Mouse (Mus musculus): Measurements from ENCODE around the gene Cers5.

The Cers5 gene

DNA sequence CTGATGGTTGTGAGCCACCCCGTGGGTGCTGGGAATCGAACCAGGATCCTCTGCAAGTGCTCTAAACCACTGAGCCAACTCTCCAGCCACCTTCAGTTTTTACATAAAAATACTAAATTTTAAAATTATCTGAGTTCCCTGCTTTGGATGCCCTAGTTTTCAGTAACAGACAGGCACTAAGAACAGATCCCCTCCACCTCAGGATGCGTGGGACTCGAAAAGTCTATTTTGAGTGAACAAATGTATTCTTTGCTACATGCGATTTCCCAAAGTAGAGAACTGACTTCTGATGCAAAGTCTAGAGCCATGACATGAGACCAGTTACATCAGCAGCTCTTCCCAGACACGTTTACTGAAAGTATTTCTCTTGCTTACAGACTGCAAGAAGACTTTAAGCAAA, 17.8 kb upstream of the Cers5 start:
- in situ Hi-C loops (cut with MseI, MboI): no loop called here

DNA sequence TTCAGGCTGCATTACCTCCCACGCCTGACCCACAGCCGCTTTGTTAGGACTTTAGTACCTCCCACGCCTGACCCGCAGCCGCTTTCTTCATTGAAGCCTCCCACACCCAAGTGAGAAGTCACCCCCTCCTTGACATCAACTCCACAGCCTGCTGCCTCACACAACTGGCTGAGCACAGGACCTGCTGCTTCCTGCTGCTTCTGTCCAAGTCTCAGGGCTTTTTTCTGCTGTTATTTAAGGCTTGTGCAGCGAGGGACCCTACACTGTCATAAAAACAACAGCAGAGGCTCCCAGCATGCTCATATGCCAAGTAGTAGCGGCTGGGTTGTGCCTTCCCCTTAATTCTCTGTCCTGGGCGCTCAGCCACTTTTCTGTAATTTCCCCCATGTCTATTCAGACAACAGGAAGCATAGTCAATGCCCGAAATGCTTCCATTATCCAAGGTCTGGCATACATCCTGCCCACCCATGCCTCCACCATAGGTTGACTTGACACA, 15.0 kb upstream of the Cers5 start:
- in situ Hi-C loops (cut with MseI, MboI): no loop called here

DNA sequence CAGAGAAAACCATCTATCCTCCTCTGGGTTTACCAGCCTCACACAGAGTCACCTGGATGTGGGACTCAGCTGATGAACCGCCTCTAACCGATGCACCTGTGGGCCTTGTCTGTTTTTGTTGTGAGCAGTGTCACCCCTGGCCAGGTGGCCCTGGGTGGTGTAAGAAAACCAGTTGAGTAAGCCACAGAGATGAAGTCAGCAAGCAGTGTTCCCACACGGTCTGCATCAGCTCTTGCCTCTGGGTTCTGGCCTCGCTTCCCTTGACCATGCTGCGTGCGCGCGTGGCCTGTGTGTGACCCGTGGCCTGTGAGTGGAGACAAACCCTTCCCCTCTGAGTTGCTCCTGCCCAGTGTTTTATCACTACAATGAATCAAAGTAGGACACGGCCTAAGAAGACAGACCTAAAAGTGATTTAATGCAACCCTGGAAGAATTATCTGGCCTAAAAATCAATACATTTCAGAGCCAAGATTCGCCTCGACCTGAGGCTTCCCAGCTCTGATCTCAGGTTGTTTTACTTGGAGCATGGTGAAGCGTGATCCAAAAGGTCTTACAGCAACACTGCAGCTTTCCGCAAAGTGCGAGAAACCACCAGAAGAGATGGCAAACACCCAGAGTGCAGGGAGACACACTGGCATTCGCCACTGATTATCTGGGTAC, 6.1 kb upstream of the Cers5 start:
- in situ Hi-C loops (cut with MseI, MboI): loop anchor here in 1 of 2 experiments (10.0 kb wide), 1 partner anchor 54 kb away; the partner anchor contains the start of gene Cox14

DNA sequence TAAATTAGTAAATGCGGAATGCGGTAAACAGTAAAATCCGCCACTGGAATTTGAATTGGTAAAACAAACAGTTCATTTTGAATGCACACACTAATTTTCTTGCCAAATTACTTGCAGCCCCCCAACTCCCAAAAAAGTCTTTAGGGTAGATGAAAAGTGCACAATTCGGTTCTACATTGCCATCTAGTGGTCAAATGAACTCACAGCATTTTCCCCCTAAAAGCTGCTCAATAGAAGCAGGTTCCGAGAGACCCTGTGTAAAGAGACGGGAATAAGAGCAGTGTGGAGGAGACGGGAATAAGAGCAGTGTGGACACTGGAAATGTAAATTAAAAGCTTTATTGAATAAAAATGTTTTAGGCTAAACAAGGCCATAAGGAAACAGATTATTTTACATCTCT, 5.5 kb upstream of the Cers5 start:
- in situ Hi-C loops (cut with MseI, MboI): loop anchor here in 1 of 2 experiments (10.0 kb wide), 1 partner anchor 53 kb away; the partner anchor contains the start of gene Cox14

DNA sequence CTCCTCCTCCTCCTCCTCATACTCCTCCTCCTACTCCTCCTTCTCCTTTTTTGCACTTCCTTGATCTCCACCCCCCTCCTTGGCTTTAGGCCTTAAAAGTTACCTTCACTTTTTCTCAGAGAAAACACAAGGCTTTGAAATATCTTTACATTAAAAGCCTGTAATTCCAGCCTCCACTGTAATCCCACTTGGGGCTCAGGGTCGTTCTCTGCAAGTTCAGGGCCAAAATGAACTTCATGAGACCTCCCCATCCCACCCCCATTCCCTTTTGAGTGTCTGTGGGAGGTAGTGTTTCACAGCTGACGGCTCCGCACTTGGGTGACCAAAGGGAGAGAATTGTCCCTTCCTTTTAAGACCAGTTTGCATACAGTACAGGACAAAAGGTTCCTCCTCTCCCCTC, 240 bp upstream of the Cers5 start:
- in situ Hi-C loops (cut with MseI, MboI): loop anchor here in 1 of 2 experiments (10.0 kb wide), 1 partner anchor 48 kb away; the partner anchor contains the start of gene Cox14

DNA sequence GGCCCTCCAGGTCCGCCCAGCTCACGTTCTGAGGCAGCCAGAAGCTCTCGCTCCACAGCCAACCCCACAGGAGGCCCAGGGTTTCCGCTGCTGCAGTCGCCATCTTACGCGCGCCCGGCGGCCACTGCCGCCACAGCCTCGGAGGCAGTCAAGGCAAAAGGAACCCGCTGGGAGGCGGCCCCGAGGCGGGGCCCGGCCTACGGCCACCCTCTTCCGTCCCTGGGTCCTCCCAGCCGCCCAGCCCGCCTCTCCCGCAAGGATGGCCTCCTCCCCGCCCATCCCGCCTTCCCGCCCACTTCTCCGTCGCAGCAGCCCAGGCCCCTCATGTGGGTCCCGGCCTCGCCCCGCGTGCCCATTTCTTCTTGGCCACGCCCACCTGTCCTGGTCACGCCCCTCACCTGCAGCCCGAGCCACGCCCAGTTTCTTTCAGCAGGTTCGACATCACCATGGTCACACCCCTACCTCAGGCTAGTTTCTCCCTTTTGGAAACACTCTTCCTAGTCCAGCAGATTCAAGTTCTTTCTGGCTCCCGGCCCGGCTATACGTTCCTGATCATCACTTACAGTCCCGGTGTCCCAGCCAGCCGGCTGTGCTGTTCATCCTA, 306 bp downstream of the Cers5 start:
- in situ Hi-C loops (cut with MseI, MboI): loop anchor here in 1 of 2 experiments (10.0 kb wide), 1 partner anchor 48 kb away; the partner anchor contains the start of gene Cox14

GRCm38 (mm10) chr15:99771601-99772276, 946 bp downstream of the Cers5 start:
- in situ Hi-C loops (cut with MseI, MboI): loop anchor here in 1 of 2 experiments (10.0 kb wide), 1 partner anchor 47 kb away; the partner anchor contains the start of gene Cox14

DNA sequence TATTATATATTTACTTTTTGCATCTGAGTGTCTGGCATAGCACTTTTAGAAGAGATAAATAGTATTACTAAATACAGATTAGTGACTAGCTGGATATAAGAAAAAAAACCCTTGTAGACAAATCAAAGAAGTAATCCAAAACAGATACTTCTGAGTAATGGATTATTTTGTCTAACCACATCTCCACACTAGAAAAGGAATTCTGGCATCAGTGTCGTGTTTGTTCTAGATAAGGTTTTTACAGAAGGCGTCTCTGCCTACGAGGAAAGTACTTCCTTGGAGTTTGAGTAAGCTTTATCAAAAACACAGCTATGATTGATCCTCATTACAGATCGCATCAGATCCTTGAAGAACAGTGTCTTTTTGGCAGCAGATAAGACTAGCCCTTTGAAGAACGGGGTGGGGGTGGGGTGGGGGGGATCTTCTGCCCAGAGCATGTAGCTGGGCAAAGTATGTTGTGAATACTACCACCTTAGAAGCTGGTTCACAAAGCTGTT, 1.6 kb downstream of the Cers5 start:
- in situ Hi-C loops (cut with MseI, MboI): loop anchor here in 1 of 2 experiments (10.0 kb wide), 1 partner anchor 46 kb away; the partner anchor contains the start of gene Cox14

DNA sequence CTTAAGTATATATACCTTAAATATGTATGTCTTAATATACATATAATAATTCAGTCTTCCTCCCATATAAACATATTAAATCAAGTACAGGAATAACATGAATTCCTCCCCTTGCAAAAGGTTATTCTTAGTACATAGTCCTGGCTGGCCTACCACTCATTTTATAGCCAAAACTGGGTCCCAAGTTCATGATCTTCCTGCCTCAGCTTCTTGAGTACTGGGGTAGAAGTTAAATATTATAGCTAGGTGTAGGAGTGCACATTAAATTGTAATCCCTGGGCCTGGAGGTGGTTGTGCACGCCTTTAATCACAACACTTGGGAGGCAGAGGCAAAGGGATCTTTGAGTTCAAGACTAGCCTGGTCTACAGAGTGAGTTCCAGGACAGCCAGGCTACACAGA, 3.9 kb downstream of the Cers5 start:
- in situ Hi-C loops (cut with MseI, MboI): no loop called here

DNA sequence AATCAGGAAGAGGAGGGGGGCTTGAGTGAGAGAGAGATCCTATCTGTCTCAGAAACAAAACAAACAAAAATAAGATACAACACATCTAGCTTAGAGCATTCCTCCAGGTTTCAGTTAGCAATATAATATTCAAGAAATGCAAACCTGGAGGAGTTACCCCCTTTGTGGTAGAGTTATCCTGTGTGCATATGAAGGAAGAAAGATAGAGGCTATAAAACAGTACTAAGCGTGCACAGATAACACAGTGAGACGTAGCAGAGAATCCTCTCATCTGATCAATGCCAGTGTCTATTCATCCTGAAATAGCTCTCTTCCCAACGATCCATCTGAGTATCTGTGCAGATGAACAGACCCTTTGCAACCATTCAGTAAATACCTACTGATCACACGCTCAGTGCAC, 5.2 kb downstream of the Cers5 start:
- in situ Hi-C loops (cut with MseI, MboI): no loop called here

- in situ Hi-C loops (cut with MseI, MboI): no loop called here
Measured at GRCm38 (mm10) chr15:99754204-99754603, 18.5 kb downstream of the Cers5 start.

DNA sequence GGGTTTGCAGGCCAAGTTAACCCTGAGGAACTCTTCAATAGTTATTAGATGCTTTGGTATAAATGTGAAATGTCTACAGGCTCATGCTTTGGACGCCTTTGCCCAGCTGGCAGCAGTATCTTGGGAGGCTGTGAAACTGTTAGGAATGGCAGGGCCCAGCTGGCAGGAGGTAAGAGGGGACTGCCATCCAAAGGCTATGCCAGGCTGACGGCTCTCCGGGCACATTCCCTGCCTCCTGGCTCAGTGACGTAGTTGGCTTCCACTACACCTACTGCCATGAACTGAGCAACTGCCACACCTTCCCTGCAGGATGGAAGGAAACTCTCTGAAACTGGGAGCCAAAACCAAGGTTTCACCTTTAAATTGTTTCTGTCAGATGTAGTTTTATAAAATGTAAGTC, 32.5 kb downstream of the Cers5 start:
- in situ Hi-C loops (cut with MseI, MboI): no loop called here

- in situ Hi-C loops (cut with MseI, MboI): no loop called here
Measured at GRCm38 (mm10) chr15:99736675-99737074, 36.0 kb downstream of the Cers5 start.

- in situ Hi-C loops (cut with MseI, MboI): no loop called here
Measured at GRCm38 (mm10) chr15:99735631-99736030, 37.1 kb downstream of the Cers5 start.

DNA sequence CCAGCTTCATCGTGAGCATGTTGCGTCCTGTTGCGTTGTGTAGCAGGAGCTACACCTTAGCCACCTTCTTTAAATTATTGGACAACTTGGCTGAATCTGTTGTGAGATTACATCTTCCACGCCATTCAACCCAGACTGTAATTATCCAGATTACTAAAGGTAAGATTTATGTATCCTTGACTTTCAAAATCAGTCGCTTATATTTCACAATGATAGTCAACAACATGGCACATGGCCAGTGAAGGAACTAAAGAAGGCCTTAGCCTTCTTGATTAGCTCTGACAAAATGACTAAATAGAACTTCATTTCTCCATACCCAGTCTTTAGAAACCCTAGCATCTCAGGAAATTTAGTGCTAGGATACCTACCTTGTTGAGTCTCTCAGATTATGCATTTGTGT, 39.5 kb downstream of the Cers5 start:
- in situ Hi-C loops (cut with MseI, MboI): no loop called here

- in situ Hi-C loops (cut with MseI, MboI): no loop called here
Measured at GRCm38 (mm10) chr15:99731678-99732077, 41.0 kb downstream of the Cers5 start.

DNA sequence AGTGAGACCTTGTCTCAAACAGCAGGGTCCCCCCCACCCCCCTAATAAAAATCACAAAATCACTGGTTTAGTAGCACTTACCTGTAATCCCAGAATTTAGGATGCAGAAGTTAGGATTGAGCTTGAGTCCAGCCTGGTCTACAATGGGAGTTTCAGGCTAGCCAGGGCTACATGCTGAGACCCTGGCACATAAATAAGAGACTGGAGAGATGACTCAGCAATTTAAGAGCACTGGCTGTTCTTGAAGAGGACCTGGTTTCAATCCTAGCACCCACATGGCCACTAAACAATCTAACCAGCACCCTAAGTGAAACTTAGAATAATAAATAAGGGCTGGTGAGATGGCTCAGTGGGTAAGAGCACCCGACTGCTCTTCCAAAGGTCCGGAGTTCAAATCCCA, 41.5 kb downstream of the Cers5 start:
- in situ Hi-C loops (cut with MseI, MboI): no loop called here

DNA sequence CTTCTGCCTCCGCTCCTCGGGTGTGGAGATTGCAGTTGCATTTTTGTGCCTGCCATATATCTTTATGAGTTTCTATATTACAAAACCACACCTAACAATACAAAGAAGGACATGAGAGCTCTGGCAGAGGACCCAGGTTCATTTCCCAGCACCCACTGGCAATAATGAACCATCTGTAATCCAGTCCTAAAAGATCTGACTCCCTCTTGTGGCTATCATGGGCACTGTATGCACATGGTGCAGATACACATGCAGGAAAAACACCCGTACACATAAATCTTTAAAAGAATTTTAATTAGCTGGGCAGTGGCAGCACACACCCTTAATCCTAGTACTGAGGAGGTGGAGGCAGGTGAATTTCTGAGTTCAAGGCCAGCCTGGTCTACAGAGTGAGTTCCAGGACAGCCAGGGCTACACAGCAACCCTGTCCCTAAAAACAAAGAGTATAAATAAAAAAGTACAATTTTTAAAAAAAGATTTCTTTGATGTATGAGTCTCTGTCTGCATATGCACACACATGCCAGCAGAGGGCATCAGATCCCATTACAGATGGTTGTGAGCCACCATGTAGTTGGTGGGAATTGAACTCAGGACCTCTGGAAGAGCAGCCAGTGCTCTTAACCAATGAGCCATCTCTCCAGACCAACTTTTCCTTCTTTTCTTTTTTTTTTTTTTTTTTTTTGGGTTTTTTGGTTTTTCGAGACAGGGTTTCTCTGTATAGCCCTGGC, 43.5 kb downstream of the Cers5 start:
- in situ Hi-C loops (cut with MseI, MboI): loop anchor here in 1 of 2 experiments (10.0 kb wide), 1 partner anchor 46 kb away; the partner anchor contains the start of gene Cers5

GRCm38 (mm10) chr15:99728211-99728610, 44.5 kb downstream of the Cers5 start:
- in situ Hi-C loops (cut with MseI, MboI): loop anchor here in 1 of 2 experiments (10.0 kb wide), 1 partner anchor 47 kb away; the partner anchor contains the start of gene Cers5

GRCm38 (mm10) chr15:99727525-99727924, 45.2 kb downstream of the Cers5 start:
- in situ Hi-C loops (cut with MseI, MboI): loop anchor here in 1 of 2 experiments (10.0 kb wide), 1 partner anchor 47 kb away; the partner anchor contains the start of gene Cers5

DNA sequence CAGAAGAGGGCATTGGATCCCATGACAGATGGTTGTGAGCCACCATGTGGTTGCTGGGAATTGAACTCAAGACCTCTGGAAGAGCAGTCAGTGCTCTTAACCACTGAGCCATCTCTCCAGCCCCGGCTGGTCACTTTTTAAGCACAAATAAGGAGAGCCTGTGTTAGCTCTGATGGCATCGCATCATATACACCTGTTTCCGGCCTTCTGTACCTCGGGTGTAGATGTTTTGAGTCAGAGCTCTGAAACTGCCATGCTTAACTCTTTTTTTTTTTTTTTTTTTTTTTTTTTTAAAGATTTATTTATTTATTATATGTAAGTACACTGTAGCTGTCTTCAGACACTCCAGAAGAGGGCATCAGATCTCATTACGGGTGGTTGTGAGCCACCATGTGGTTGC, 45.6 kb downstream of the Cers5 start:
- in situ Hi-C loops (cut with MseI, MboI): loop anchor here in 1 of 2 experiments (10.0 kb wide), 1 partner anchor 48 kb away; the partner anchor contains the start of gene Cers5
